Mouse (Mus musculus) lung, embryonic 15.5 days (tissue): ENCODE measurements at regions not wholly inside any gene's neighbourhood (a gene's known extent, or its start where the extent isn't known, plus 50 kb on each side); places are given as distances from the start of the nearest gene placed in this dataset.

Experiments
- ATAC-seq: fragments of 200-750 bp; cut with Nextera tagmentation; 2 replicates; pipeline ENCODE4 v1.8.0; 2017; ENCODE audit warnings: moderate number of reproducible peaks, borderline replicate concordance; ENCODE audit not compliant: low FRiP score, low TSS enrichment; ENCODE audit errors: extremely low read depth
- H3K27ac ChIP-seq: fragments of 300-500 bp; sonication (generic); 2 replicates; pipeline ENCODE4 v1.5.1; 2015; ENCODE audit warnings: moderate library complexity, mild to moderate bottlenecking, inconsistent platforms
- H3K27me3 ChIP-seq: fragments of 300-500 bp; sonication (generic); 2 replicates; pipeline ENCODE4 v1.6.1; 2015; ENCODE audit warnings: inconsistent platforms
- H3K36me3 ChIP-seq: fragments of 300-500 bp; sonication (generic); 2 replicates; pipeline ENCODE4 v1.6.1; 2015; ENCODE audit warnings: inconsistent platforms
- H3K4me1 ChIP-seq: fragments of 300-500 bp; sonication (generic); 2 replicates; pipeline ENCODE4 v1.6.1; 2015; ENCODE audit warnings: inconsistent platforms
- H3K4me2 ChIP-seq: fragments of 300-500 bp; sonication (generic); 2 replicates; pipeline ENCODE4 v1.6.1; 2015; ENCODE audit warnings: inconsistent platforms, mild to moderate bottlenecking, moderate library complexity
- H3K4me3 ChIP-seq: fragments of 300-500 bp; sonication (generic); 2 replicates; pipeline ENCODE4 v1.5.1; 2015; ENCODE audit warnings: mild to moderate bottlenecking, inconsistent platforms
- H3K9ac ChIP-seq: fragments of 300-500 bp; sonication (generic); 2 replicates; pipeline ENCODE4 v1.6.1; 2015; ENCODE audit warnings: inconsistent platforms
- H3K9me3 ChIP-seq: fragments of 300-500 bp; sonication (generic); 2 replicates; pipeline ENCODE4 v1.6.1; 2016; ENCODE audit warnings: inconsistent platforms
- WGBS: fragments of 180-500 bp; shearing (Covaris S2); methylation state at CpG from one replicate; pipeline ENCODE4 v1.1.7; 2015; 5-methylcytosine and 5-hydroxymethylcytosine counted together

GRCm38 (mm10) chr13:101115296-101115695 lies 282.1 kb upstream of the Slc30a5 start:
- H3K4me1 ChIP-seq = no peaks in the 10 kb centered on the region
- no peak overlapping the region for H3K27ac ChIP-seq
- no peaks in the 10 kb centered on the region for H3K27me3 ChIP-seq
- WGBS = 57% methylated on average over 5 of the region's 5 CpGs
- no peaks in the 10 kb centered on the region for H3K9me3 ChIP-seq
- no peak for ATAC-seq
- no peaks in the 10 kb centered on the region for H3K36me3 ChIP-seq
- no peak overlapping the region for H3K4me3 ChIP-seq
- H3K4me2 ChIP-seq = no peak overlapping the region
- H3K9ac ChIP-seq = no peak overlapping the region

- no peak for ATAC-seq
- no peaks in the 10 kb centered on the region for H3K27me3 ChIP-seq
- no peak overlapping the region for H3K4me3 ChIP-seq
- WGBS = 66% methylated on average over 4 of the region's 4 CpGs
- no peaks in the 10 kb centered on the region for H3K36me3 ChIP-seq
- H3K27ac ChIP-seq = no peak overlapping the region
- H3K4me2 ChIP-seq = no peak overlapping the region
- no peaks in the 10 kb centered on the region for H3K4me1 ChIP-seq
- no peak overlapping the region for H3K9ac ChIP-seq
- no peaks in the 10 kb centered on the region for H3K9me3 ChIP-seq
Measured at GRCm38 (mm10) chr13:101112176-101112575, 278.9 kb upstream of the Slc30a5 start.

GRCm38 (mm10) chr13:101111773-101112172 lies 278.5 kb upstream of the Slc30a5 start:
- 75% methylated on average over 2 of the region's 2 CpGs for WGBS
- no peaks in the 10 kb centered on the region for H3K9me3 ChIP-seq
- H3K27ac ChIP-seq = no peak overlapping the region
- H3K4me2 ChIP-seq = no peak overlapping the region
- H3K4me3 ChIP-seq = no peak overlapping the region
- H3K4me1 ChIP-seq = no peaks in the 10 kb centered on the region
- no peak for ATAC-seq
- no peaks in the 10 kb centered on the region for H3K27me3 ChIP-seq
- H3K9ac ChIP-seq = no peak overlapping the region
- no peaks in the 10 kb centered on the region for H3K36me3 ChIP-seq

GRCm38 (mm10) chr13:101100621-101101020 lies 267.4 kb upstream of the Slc30a5 start:
- ATAC-seq = no peak
- Histone ChIP-seq H3K27ac (no peak overlapping the region), H3K4me3 (no peak overlapping the region), H3K4me2 (no peak overlapping the region), H3K4me1 (no peaks in the 10 kb centered on the region), H3K9me3 (no peaks in the 10 kb centered on the region), H3K9ac (no peak overlapping the region), H3K27me3 (no peaks in the 10 kb centered on the region), H3K36me3 (no peaks in the 10 kb centered on the region)
- WGBS = 58% methylated on average over 3 of the region's 3 CpGs

- Histone ChIP-seq H3K27ac (no peak overlapping the region), H3K36me3 (no peaks in the 10 kb centered on the region), H3K9me3 (no peaks in the 10 kb centered on the region), H3K4me3 (no peak overlapping the region), H3K9ac (no peak overlapping the region), H3K4me2 (no peak overlapping the region), H3K4me1 (no peaks in the 10 kb centered on the region), H3K27me3 (no peaks in the 10 kb centered on the region)
- WGBS = 39% methylated on average over 1 of the region's 1 CpGs
- ATAC-seq = no peak
Measured at GRCm38 (mm10) chr13:101096856-101097255, 263.6 kb upstream of the Slc30a5 start.

- Histone ChIP-seq H3K9ac (no peak overlapping the region), H3K27me3 (no peaks in the 10 kb centered on the region), H3K27ac (no peak overlapping the region), H3K4me3 (no peak overlapping the region), H3K9me3 (no peaks in the 10 kb centered on the region), H3K36me3 (no peaks in the 10 kb centered on the region), H3K4me2 (no peak overlapping the region), H3K4me1 (no peaks in the 10 kb centered on the region)
- no peak for ATAC-seq
- WGBS = 76% methylated on average over 6 of the region's 6 CpGs
Measured at GRCm38 (mm10) chr13:101096221-101096620, 263.0 kb upstream of the Slc30a5 start.

- Histone ChIP-seq H3K4me1 (no peaks in the 10 kb centered on the region), H3K27me3 (no peaks in the 10 kb centered on the region), H3K36me3 (no peaks in the 10 kb centered on the region), H3K4me2 (no peak overlapping the region), H3K9ac (no peak overlapping the region), H3K9me3 (no peaks in the 10 kb centered on the region), H3K4me3 (no peak overlapping the region), H3K27ac (no peak overlapping the region)
- 79% methylated on average over 6 of the region's 6 CpGs for WGBS
- no peak for ATAC-seq
Measured at GRCm38 (mm10) chr13:101095057-101095831, 262.0 kb upstream of the Slc30a5 start.

GRCm38 (mm10) chr13:101092743-101093131 lies 259.5 kb upstream of the Slc30a5 start:
- no peaks in the 10 kb centered on the region for H3K27me3 ChIP-seq
- H3K4me2 ChIP-seq = no peak overlapping the region
- H3K9me3 ChIP-seq = no peaks in the 10 kb centered on the region
- ATAC-seq = no peak
- WGBS = 90% methylated on average over 10 of the region's 10 CpGs
- H3K27ac ChIP-seq = no peak overlapping the region
- H3K4me3 ChIP-seq = no peak overlapping the region
- H3K36me3 ChIP-seq = no peaks in the 10 kb centered on the region
- no peak overlapping the region for H3K9ac ChIP-seq
- H3K4me1 ChIP-seq = no peaks in the 10 kb centered on the region

- H3K4me2 ChIP-seq = no peak overlapping the region
- H3K9ac ChIP-seq = no peak overlapping the region
- no peak overlapping the region for H3K4me3 ChIP-seq
- no peaks in the 10 kb centered on the region for H3K27me3 ChIP-seq
- peak; percentile 39; the same call in 1 of the 2 replicates for ATAC-seq
- 75% methylated on average over 18 of the region's 18 CpGs for WGBS
- no peaks in the 10 kb centered on the region for H3K9me3 ChIP-seq
- H3K4me1 ChIP-seq = no peaks in the 10 kb centered on the region
- no peaks in the 10 kb centered on the region for H3K36me3 ChIP-seq
- no peak overlapping the region for H3K27ac ChIP-seq
Measured at GRCm38 (mm10) chr13:101092033-101092742, 259.0 kb upstream of the Slc30a5 start.

- H3K9me3 ChIP-seq = no peaks in the 10 kb centered on the region
- ATAC-seq = no peak
- H3K27me3 ChIP-seq = no peaks in the 10 kb centered on the region
- H3K36me3 ChIP-seq = no peaks in the 10 kb centered on the region
- no peak overlapping the region for H3K4me2 ChIP-seq
- H3K9ac ChIP-seq = no peak overlapping the region
- no peak overlapping the region for H3K27ac ChIP-seq
- no peak overlapping the region for H3K4me3 ChIP-seq
- H3K4me1 ChIP-seq = no peaks in the 10 kb centered on the region
Measured at GRCm38 (mm10) chr13:101085182-101085581, 252.0 kb upstream of the Slc30a5 start.

- no peaks in the 10 kb centered on the region for H3K36me3 ChIP-seq
- H3K9ac ChIP-seq = no peak overlapping the region
- no peak for ATAC-seq
- H3K9me3 ChIP-seq = no peaks in the 10 kb centered on the region
- no peak overlapping the region for H3K27ac ChIP-seq
- no peaks in the 10 kb centered on the region for H3K27me3 ChIP-seq
- H3K4me3 ChIP-seq = no peak overlapping the region
- WGBS = 87% methylated on average over 5 of the region's 5 CpGs
- H3K4me2 ChIP-seq = no peak overlapping the region
- no peaks in the 10 kb centered on the region for H3K4me1 ChIP-seq
Measured at GRCm38 (mm10) chr13:101084193-101084592, 251.0 kb upstream of the Slc30a5 start.

- H3K9ac ChIP-seq = no peak overlapping the region
- H3K4me2 ChIP-seq = no peak overlapping the region
- no peaks in the 10 kb centered on the region for H3K36me3 ChIP-seq
- no peaks in the 10 kb centered on the region for H3K9me3 ChIP-seq
- no peak for ATAC-seq
- no peaks in the 10 kb centered on the region for H3K27me3 ChIP-seq
- H3K4me1 ChIP-seq = no peaks in the 10 kb centered on the region
- no peak overlapping the region for H3K4me3 ChIP-seq
- 16% methylated on average over 1 of the region's 1 CpGs for WGBS
- H3K27ac ChIP-seq = no peak overlapping the region
Measured at GRCm38 (mm10) chr13:101083416-101083815, 250.2 kb upstream of the Slc30a5 start.
